Mouse (Mus musculus) CH12.LX (cell line): ENCODE measurements around the gene Dhcr7.

Experiments
- CTCF ChIP-seq, 2 experiments: IDR thresholded peaks in 1 of 2; conservative IDR thresholded peaks in 1 of 2; 2 replicates each; pipeline ENCODE4 v1.5.1; 2011 to 2012; ENCODE audit warnings: low read depth in 2 of 2, low read length in 2 of 2, improper control_type of control experiment in 1 of 2, inconsistent platforms in 1 of 2, mild to moderate bottlenecking in 1 of 2, moderate library complexity in 1 of 2
- POLR2A ChIP-seq: IDR thresholded peaks from 2 replicates; pipeline ENCODE4 v1.6.1; 2011; ENCODE audit warnings: low read depth, mild to moderate bottlenecking, improper control_type of control experiment, low read length
- RAD21 ChIP-seq: IDR thresholded peaks from 2 replicates; pipeline ENCODE4 v1.6.1; 2011; ENCODE audit warnings: low read depth, mild to moderate bottlenecking, low read length, improper control_type of control experiment, moderate library complexity

- no peak for TF ChIP-seq RAD21
- no peak for TF ChIP-seq CTCF (conservative IDR thresholded peaks at IDR 0.05 in 1 of 2, IDR thresholded peaks at IDR 0.05 in 1 of 2; ENCODE audit: low read depth in 2 of 2, low read length in 2 of 2)
- no peak for TF ChIP-seq POLR2A
Observed at GRCm38 (mm10) chr7:143821241-143821640, 1.7 kb upstream of the Dhcr7 start.
